Mouse (Mus musculus) spleen, adult 2 months (tissue): ENCODE measurements around the gene Pacrg. TPM values are rescaled to one million over a fixed set of nuclear protein-coding genes. Genes with fewer than 3 reads are reported as not detected.

Experiments used
- DNase-seq, 2 experiments: peaks; one replicate each; pipeline versions ENCODE4 v3.0.0 to v3.0.0-alpha.2; 2012 to 2021; ENCODE audit warnings: low spot score in 2 of 2, low read depth in 1 of 2
- H3K27ac ChIP-seq: fragments of 200-500 bp; 2 replicates; pipeline ENCODE4 v1.5.1; 2012; ENCODE audit warnings: low read length, inconsistent platforms; ENCODE audit not compliant: insufficient read depth
- H3K27me3 ChIP-seq: fragments of 200-500 bp; 2 replicates; pipeline ENCODE4 v1.6.1; 2012; ENCODE audit warnings: mild to moderate bottlenecking, moderate library complexity, low read length, inconsistent platforms; ENCODE audit not compliant: control insufficient read depth, insufficient read depth
- H3K36me3 ChIP-seq: fragments of 200-500 bp; 2 replicates; pipeline ENCODE4 v1.6.1; 2012; ENCODE audit warnings: mild to moderate bottlenecking, low read length, inconsistent platforms; ENCODE audit not compliant: control insufficient read depth, insufficient read depth
- H3K4me1 ChIP-seq: fragments of 200-500 bp; 2 replicates; pipeline ENCODE4 v1.6.1; 2011; ENCODE audit warnings: inconsistent platforms; ENCODE audit not compliant: control insufficient read depth, insufficient read depth, insufficient read length
- H3K4me3 ChIP-seq: fragments of 200-500 bp; 2 replicates; pipeline ENCODE4 v1.5.1; 2011; ENCODE audit warnings: mild to moderate bottlenecking, inconsistent platforms; ENCODE audit not compliant: insufficient read depth, insufficient read length; ENCODE audit errors: extremely low read depth
- CTCF ChIP-seq: fragments of 200-500 bp; IDR thresholded peaks from 2 replicates; pipeline ENCODE4 v1.5.1; 2011; ENCODE audit warnings: mild to moderate bottlenecking, inconsistent platforms; ENCODE audit not compliant: insufficient read depth, insufficient read length, insufficient replicate concordance; ENCODE audit errors: extremely low read depth
- POLR2A ChIP-seq: fragments of 200-500 bp; IDR thresholded peaks from 2 replicates; pipeline ENCODE4 v1.6.1; 2011; ENCODE audit warnings: low read depth, low read length, inconsistent platforms
- WGBS: fragments of 180-500 bp; shearing (Covaris S2); methylation state at CpG from one replicate; pipeline ENCODE4 v1.1.7; 2018; 5-methylcytosine and 5-hydroxymethylcytosine counted together
- polyA plus RNA-seq: library from polyadenylated mRNA; depleted of rRNA; stranded (reverse); fragments of >200 nt; gene quantifications from 2 replicates; pipeline ENCODE4 v1.2.3, GENCODE M21; 2012

Gene Pacrg
- polyA plus RNA-seq, 1 experiment: not detected

DNA sequence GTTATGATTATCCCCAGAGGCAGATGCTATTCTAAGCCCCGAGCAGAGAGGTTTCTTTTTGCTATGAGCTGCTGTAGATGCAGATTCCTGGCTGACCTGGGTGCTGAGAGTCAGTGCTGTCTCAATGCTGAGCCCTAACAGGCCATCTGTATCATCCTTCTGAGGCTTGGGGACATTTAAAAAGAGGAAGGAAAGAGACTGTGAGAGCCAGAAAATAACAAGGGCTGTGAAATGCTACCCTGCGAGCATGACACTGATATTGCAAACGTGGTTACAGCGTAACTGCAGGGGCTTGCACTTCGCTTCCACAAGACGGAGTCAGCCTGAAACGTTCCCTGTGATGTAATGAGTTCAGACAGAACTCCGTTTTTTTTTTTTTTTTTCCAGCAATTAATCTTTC, 281.4 kb downstream of the Pacrg start:
- DNase-seq: no peak
- 13% methylated on average over 8 of the region's 8 CpGs for WGBS
- no peak overlapping the region for H3K4me3 ChIP-seq
- no peaks in the 10 kb centered on the region for H3K4me1 ChIP-seq
- no peaks in the 10 kb centered on the region for H3K36me3 ChIP-seq
- H3K27ac ChIP-seq: no peak overlapping the region
- no peaks in the 10 kb centered on the region for H3K27me3 ChIP-seq
- TF ChIP-seq CTCF: no peak
- no peak for TF ChIP-seq POLR2A

DNA sequence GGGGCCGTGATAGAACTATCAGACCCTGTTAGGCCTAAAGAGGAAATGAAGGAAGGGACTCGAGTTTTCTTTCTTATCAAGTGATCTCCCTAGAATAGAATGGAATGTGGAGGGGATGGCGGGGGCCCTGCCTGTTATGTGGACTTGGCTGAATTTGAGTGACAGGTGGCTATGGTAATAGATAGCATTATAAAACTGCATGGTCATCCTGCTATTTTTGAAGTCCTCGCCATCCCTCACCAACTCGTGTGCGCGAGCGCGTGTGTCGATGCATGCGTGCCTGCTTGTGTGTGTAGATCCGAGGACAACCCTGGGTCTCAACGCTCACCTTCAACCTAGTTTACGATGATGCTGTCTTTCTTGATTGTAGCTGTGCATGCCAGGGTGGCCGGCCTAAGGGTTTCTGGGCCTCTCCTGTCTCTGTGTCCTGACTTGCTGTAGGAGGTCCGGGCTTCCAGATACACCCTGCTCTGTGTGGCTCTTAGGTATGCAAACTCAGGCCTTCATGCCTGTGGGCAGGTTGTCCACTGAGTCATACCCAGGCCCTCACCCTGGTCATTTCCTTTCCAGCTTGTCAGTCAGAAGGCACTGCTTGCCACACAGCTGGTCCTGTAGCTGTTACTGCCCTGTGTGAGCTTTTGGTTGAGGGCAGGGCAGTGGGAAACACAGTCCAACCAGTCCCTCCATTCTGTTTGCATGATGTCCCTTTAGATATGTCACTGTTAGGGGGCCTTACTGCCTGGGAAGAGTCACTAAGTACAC, 287.6 kb downstream of the Pacrg start:
- H3K36me3 ChIP-seq: no peaks in the 10 kb centered on the region
- 90% methylated on average over 16 of the region's 16 CpGs for WGBS

GRCm38 (mm10) chr17:10550781-10551520, 289.2 kb downstream of the Pacrg start:
- 86% methylated on average over 15 of the region's 15 CpGs for WGBS
- H3K27me3 ChIP-seq: no peaks in the 10 kb centered on the region
- no peak overlapping the region for H3K27ac ChIP-seq
- no peak for TF ChIP-seq CTCF
- TF ChIP-seq POLR2A: no peak
- no peaks in the 10 kb centered on the region for H3K4me1 ChIP-seq
- H3K4me3 ChIP-seq: no peak overlapping the region
- DNase-seq: no peak
- H3K36me3 ChIP-seq: no peaks in the 10 kb centered on the region

More for the DNA sequence above, 287.6 kb downstream of the Pacrg start:
- no peak for DNase-seq
- no peak overlapping the region for H3K4me3 ChIP-seq
- TF ChIP-seq POLR2A (no peak), CTCF (no peak)
- no peaks in the 10 kb centered on the region for H3K4me1 ChIP-seq
- H3K27ac ChIP-seq: no peak overlapping the region
- H3K27me3 ChIP-seq: no peaks in the 10 kb centered on the region

DNA sequence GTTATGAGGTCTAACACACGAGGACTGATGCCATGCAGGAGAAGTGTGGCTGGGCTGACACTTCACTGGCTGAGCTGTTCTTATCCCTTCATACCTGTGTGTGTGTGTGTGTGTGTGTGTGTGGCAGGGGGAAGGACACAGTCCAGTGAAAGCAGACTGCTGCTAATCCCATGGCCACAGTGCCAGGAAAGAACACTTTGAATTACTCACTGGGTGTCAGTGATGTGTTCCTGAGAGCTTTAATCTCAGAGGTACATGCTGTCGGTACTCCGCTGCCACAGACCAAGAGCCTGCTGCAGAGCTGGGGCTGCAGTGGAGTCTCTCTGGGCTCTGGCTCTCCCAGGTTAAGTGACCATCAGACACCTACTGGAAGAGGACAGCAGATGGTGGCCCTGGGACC, 290.3 kb downstream of the Pacrg start:
- no peaks in the 10 kb centered on the region for H3K4me1 ChIP-seq
- DNase-seq: no peak
- no peak overlapping the region for H3K27ac ChIP-seq
- no peaks in the 10 kb centered on the region for H3K27me3 ChIP-seq
- WGBS: 86% methylated on average over 3 of the region's 3 CpGs
- no peak overlapping the region for H3K4me3 ChIP-seq
- no peaks in the 10 kb centered on the region for H3K36me3 ChIP-seq
- no peak for TF ChIP-seq POLR2A
- TF ChIP-seq CTCF: no peak

GRCm38 (mm10) chr17:10548969-10549368, 291.1 kb downstream of the Pacrg start:
- no peaks in the 10 kb centered on the region for H3K4me1 ChIP-seq
- no peaks in the 10 kb centered on the region for H3K27me3 ChIP-seq
- DNase-seq: no peak
- no peak for TF ChIP-seq POLR2A
- TF ChIP-seq CTCF: no peak
- H3K36me3 ChIP-seq: no peaks in the 10 kb centered on the region
- H3K27ac ChIP-seq: no peak overlapping the region
- H3K4me3 ChIP-seq: no peak overlapping the region
- 91% methylated on average over 4 of the region's 4 CpGs for WGBS

DNA sequence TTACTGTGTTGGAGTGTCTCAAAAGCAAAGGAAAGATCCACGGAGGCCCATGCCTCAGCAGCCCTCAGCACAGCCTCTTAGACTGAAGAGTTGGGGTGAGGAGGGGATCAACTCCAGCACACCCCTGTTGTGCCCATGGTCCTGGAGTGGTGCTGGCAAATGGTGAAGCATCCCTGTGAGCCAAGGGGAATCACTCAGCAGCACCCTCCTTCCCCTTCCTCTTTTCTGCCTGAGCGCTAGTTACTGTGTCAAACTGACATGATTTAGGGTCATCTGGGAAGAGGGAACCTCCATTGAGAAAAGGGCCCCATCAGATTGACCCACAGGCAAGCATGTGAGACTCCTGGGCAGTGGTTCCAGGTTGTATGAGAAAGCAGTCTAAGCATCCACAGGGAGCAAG, 299.3 kb downstream of the Pacrg start:
- Histone ChIP-seq H3K27ac (no peak overlapping the region), H3K4me1 (no peaks in the 10 kb centered on the region), H3K27me3 (no peaks in the 10 kb centered on the region), H3K36me3 (no peaks in the 10 kb centered on the region), H3K4me3 (no peak overlapping the region)
- no peak for DNase-seq
- WGBS: 48% methylated on average over 2 of the region's 2 CpGs
- no peak for TF ChIP-seq POLR2A
- no peak for TF ChIP-seq CTCF

DNA sequence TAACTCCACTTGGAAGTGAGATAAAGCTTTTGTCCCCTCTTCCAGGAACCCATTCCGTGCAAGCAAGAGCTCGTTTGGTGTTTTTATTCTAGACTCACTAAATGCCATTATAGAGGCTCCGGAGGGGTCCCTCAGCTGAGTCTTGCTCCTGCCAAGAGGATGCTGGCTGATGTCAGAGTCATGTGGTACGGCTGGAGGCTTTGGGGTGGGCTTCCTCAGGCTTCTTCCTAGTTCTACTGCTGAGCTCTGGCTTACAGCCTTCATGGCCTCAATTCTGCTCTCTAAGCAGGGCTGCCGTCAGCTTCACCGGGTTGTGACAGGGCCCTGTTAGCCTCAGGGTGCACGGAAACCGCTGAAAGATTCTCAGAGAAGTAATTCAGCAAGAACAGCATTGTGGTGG, 305.9 kb downstream of the Pacrg start:
- no peaks in the 10 kb centered on the region for H3K27me3 ChIP-seq
- H3K27ac ChIP-seq: no peak overlapping the region
- no peaks in the 10 kb centered on the region for H3K36me3 ChIP-seq
- no peak overlapping the region for H3K4me3 ChIP-seq
- H3K4me1 ChIP-seq: no peaks in the 10 kb centered on the region
- no peak for DNase-seq
- TF ChIP-seq CTCF (no peak), POLR2A (no peak)
- WGBS: 79% methylated on average over 8 of the region's 8 CpGs
